Mouse (Mus musculus): ENCODE data around the gene D630003M21Rik.

- TF ChIP-seq POLR2A (IDR thresholded peaks at IDR 0.05; ENCODE audit: insufficient read length, low read depth) (no peak), POLR2AphosphoS2 (IDR thresholded peaks at IDR 0.05; ENCODE audit: insufficient read length, low read depth) (no peak), TCF12 (IDR thresholded peaks at IDR 0.05; ENCODE audit: insufficient read depth, poor library complexity, severe bottlenecking) (no peak), MAX (IDR thresholded peaks at IDR 0.05; ENCODE audit: low read depth) (no peak), MYOD1 (IDR thresholded peaks at IDR 0.05; ENCODE audit: control insufficient read depth in 1 of 3, insufficient read length in 2 of 3, low read depth in 2 of 3) (no peak), REST (IDR thresholded peaks at IDR 0.05; ENCODE audit: insufficient read depth, insufficient read length) (no peak), E2F4 (IDR thresholded peaks at IDR 0.05; ENCODE audit: insufficient read depth) (no peak), USF1 (IDR thresholded peaks at IDR 0.05; ENCODE audit: low read depth) (no peak), CEBPB (IDR thresholded peaks at IDR 0.05; ENCODE audit: insufficient read depth, poor library complexity, severe bottlenecking) (no peak), MYOG (IDR thresholded peaks at IDR 0.05; ENCODE audit: control insufficient read depth in 1 of 3, insufficient read depth in 1 of 3, insufficient read length in 2 of 3, low read depth in 2 of 3) (no peak), TCF3 (IDR thresholded peaks at IDR 0.05; ENCODE audit: insufficient read length, low read depth) (no peak), SRF (IDR thresholded peaks at IDR 0.05; ENCODE audit: control insufficient read depth, insufficient read length, low read depth) (no peak)
Measured at GRCm38 (mm10) chr2:158166628-158167027, 62.4 kb downstream of the D630003M21Rik start.

Data from myocyte (in vitro differentiated cells).